Mouse (Mus musculus) left cerebral cortex, postnatal 14 days (tissue): ENCODE data around the gene Oas3. TPM values are rescaled to one million over a fixed set of nuclear protein-coding genes. Genes with fewer than 3 reads are reported as not detected.
A peak's percentile ranks its signal among the peaks of the same experiment; 100 is the strongest.
"Not testable (repeated sequence)": the region's sequence is repeated elsewhere in the genome, so short reads cannot be mapped to it uniquely, and the experiment has no call there.

ENCODE experiments used
- DNase-seq, 2 experiments: peaks; one replicate each; pipeline ENCODE4 v3.0.0; 2021 to 2022; ENCODE audit warnings: low spot score in 2 of 2, mixed read lengths in 1 of 2
- intact Hi-C: fragments of 180-260 bp; cut with DNase I; formaldehyde crosslinking; loops from one replicate; pipeline ENCODE4 v1.15.1; 2025
- long read RNA-seq, 2 experiments: library from polyadenylated mRNA; stranded (forward); transcript quantifications; one replicate each; pipeline ENCODE4 v2.0.0; 2021
- total RNA-seq, 2 experiments: library from RNA; stranded (reverse); gene quantifications; 2 replicates each; pipeline ENCODE4 v1.2.3; 2021

Gene Oas3
- total RNA-seq = not detected
- long read RNA-seq, experiment 1 = 0 reads
- long read RNA-seq, experiment 2, partial matches to known transcripts = 0 of 1 reads
- long read RNA-seq, experiment 2, other reads (novel, unspliced or antisense) = 1 of 1 reads

GRCm38 (mm10) chr5:120777478-120777877, at the start of gene Oas3:
Gene Oas3, minus strand, starts transcription at chr5:120777661.
- no peak for DNase-seq
- intact Hi-C loops = no loop called here

- intact Hi-C loops = no loop called here
- no peak for DNase-seq
Measured at GRCm38 (mm10) chr5:120818999-120819398, 41.5 kb upstream of the Oas3 start.

GRCm38 (mm10) chr5:120815949-120816348, 38.5 kb upstream of the Oas3 start:
- peak; percentile 14 to 23 for DNase-seq
- intact Hi-C loops = loop anchor here (2.0 kb wide), 1 partner anchor 117 kb away; no protein-coding TSS in a partner anchor

DNA sequence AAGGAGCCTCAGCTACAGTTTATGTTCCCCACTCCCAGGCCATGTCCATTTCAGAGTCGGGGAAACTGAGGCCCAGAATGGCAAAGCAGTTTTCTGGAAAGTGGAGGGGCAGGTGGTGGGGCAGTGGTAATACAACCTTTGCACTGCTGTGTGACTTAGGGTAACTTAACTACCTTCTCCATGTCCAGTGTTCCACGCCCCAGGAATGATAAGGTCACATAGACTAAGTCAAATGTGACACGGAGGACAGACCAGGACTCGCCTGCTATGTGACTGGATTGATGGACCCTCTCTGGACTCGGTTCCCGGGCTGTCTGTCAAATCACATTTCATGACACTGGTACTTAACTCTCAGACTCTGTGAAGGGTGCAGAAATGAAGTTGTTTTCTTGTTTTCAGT, 35.6 kb upstream of the Oas3 start:
- intact Hi-C loops = no loop called here
- no peak for DNase-seq

GRCm38 (mm10) chr5:120811951-120812819, 34.7 kb upstream of the Oas3 start, which contains the start of gene Oas1c:
Gene Oas1c, minus strand, starts transcription at chr5:120812514.
- DNase-seq = peak; percentile 82 to 88
- intact Hi-C loops = no loop called here

DNA sequence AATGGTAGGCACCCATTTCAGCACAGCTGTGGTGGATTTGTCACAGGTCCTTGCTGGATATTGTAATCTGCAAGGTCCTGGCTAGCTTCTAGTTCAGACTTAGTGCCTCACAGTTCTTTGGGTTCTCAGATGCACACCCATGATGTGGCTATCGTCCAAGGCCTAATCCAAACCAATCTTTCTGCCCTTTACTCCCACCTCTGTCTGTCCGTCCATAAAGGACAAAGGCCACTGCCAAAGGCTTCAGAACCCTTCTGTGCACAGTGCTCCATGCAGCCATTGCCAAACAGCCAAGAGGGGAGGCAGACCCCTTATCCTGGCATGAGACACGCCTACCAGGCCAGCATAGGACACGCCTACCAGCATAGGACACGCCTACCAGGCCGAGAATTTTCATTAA, 31.7 kb upstream of the Oas3 start:
- intact Hi-C loops = no loop called here
- no peak for DNase-seq

GRCm38 (mm10) chr5:120806458-120806857, 29.0 kb upstream of the Oas3 start:
- DNase-seq = peak; percentile 59 to 69
- intact Hi-C loops = no loop called here

- DNase-seq = no peak
- intact Hi-C loops = no loop called here
Measured at GRCm38 (mm10) chr5:120803596-120803995, 26.1 kb upstream of the Oas3 start.

- DNase-seq, intact Hi-C loops: not testable (repeated sequence)
Measured at GRCm38 (mm10) chr5:120798943-120799342, 21.5 kb upstream of the Oas3 start.

DNA sequence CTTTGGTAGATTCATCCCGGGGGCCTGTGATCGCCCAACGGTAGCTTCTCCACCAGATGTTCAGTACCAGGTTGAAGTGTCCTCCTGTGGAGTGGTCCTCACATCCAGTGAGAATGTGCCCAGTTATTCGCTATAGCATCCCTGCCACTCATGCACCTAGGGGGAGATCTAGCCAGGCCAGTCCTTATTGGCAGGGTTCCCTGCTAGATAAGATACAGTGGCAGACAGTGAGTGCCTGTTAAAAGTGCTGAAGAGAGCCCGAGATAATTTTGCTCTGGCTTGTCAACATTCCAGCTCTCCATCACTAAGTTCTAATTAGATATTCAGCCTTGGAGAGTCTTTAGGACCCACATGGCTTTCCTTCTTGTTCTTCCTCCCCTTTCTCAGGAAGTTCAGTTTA, 20.7 kb upstream of the Oas3 start:
- DNase-seq, intact Hi-C loops: not testable (repeated sequence)

DNA sequence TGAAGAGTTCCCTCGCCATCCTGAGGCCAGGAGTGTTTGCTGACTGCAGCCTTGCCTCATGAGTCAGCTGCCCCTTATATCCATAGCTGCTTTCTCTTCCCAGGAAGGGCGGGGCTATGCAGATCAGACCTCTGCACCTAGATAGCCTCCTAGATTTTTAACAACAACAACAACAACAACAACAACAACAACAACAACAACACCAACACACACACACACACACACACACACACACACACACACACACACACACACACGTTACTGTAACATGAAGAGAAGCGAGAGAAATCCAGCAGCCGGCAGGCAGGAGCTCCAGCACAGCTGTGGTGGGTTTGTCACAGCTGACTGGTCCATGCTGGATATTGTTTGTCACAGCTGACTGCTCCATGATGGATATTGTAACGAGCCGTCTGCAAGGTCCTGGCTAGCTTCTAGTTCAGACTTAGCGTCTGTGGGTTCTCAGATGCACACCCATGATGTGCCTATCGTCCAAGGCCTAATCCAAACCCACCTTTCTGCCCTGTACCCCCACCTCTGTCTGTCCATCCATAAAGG, 18.1 kb upstream of the Oas3 start, which contains the start of gene Oas1e:
Gene Oas1e (minus strand): TSS at position 51 of the 555 bp plus-strand sequence.
- intact Hi-C loops, DNase-seq: not testable (repeated sequence)

DNA sequence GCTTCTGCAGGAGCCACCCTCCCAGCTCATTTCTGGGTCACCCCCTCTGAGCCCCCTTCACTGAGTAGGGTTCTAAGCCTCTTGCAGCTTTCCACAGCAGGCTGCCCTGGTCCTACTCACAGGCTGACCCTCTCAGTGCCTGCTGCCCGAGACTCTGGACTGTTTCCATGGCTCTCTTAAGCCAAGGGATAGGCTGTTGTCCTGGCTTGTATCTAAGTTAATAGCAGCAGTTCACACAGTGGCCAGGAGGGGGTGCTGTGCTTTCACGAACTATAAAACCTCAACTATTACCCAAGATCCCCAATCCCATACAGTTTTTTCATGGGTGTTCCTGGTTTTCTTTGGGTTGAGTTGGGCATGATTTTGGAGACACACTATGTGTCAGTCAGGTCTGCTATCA, 15.6 kb upstream of the Oas3 start:
- DNase-seq = peak; percentile 65 to 69
- intact Hi-C loops = no loop called here

DNA sequence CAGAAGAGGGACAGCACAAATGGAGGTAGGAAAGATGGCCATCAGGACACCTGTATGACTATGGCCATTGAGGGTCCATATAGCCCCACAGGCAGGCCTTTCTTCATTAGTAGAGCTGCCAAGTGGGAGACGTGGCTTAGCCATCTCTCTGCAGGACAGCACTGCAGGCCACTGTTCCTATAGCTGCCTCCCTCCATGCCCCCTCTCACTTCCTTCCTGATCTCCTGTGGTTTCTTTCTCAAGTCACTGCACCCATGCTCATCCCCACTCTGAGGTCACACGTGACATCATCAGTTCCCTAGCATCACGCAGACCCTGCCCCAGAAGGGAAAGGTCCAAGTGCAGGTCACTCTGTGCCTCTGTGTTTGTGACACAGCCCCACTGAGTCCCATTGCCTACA, 9.6 kb upstream of the Oas3 start:
- intact Hi-C loops = no loop called here

GRCm38 (mm10) chr5:120782446-120782845, 5.0 kb upstream of the Oas3 start:
- DNase-seq = no peak
- intact Hi-C loops = no loop called here

More for the DNA sequence above, 9.6 kb upstream of the Oas3 start:
- no peak for DNase-seq

DNA sequence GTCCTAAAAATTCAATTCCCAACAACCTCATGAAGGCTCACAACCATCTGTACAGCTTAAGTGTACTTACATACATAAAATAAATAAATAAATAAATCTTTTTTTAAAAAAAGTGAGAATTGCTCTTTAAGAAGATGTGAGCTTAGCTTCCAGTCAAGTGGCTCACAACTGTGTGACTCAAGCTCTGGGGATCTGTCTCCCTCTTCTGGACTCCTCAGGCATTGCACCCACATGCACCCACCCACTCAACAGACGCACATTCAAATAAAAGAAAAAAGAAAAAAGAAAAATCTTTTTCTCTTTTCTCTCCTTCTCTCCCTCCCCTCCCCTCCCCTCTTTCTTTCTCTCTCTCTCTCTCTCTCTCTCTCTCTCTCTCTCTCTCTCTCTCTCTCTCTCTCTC, 4.2 kb upstream of the Oas3 start:
- DNase-seq = peak in 1 of 2 experiments; percentile 28

GRCm38 (mm10) chr5:120779922-120780321, 2.5 kb upstream of the Oas3 start:
- DNase-seq = peak in 1 of 2 experiments; percentile 25
- intact Hi-C loops = no loop called here

More for the DNA sequence above, 4.2 kb upstream of the Oas3 start:
- intact Hi-C loops = no loop called here

DNA sequence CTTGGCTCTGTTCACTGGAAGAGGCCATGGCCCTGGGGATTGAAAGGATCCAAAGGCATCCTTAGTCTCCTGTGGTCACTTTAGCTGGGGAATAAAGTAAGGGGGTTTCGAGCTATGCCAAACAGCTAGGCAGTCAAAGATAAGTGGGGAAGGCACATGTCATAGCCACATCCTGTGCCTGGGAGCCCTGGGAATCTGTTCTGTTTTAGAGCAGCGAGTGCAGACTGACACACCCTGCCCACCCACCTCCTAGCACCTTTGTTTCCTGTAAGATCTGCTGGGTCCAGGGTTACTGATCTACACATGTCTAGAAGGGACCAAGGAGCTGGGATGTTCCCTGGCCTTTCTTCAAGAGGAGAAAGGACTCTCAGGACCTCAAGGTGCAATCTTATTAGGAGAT, 1.5 kb upstream of the Oas3 start:
- intact Hi-C loops = no loop called here
- DNase-seq = no peak

DNA sequence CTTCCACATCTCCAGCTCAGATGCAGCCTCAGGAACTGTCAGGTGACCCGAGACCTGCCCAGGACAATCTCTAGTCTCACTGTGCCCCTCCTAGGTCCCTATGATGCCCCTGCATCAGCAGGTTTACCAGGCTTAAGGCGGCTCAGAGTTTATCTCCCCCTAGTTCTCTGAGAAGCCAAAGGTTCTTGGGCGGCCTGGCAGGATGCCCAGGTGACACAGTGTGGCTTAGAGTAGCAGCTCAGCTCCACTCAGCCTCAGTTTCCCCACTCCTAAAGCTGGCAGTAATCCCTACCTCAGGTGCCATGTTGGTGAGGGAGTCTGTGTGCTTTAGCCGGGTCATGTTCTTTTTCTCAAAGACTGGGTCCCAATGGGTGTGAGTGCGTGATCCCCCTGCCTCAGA, 660 bp downstream of the Oas3 start:
- intact Hi-C loops = no loop called here

DNA sequence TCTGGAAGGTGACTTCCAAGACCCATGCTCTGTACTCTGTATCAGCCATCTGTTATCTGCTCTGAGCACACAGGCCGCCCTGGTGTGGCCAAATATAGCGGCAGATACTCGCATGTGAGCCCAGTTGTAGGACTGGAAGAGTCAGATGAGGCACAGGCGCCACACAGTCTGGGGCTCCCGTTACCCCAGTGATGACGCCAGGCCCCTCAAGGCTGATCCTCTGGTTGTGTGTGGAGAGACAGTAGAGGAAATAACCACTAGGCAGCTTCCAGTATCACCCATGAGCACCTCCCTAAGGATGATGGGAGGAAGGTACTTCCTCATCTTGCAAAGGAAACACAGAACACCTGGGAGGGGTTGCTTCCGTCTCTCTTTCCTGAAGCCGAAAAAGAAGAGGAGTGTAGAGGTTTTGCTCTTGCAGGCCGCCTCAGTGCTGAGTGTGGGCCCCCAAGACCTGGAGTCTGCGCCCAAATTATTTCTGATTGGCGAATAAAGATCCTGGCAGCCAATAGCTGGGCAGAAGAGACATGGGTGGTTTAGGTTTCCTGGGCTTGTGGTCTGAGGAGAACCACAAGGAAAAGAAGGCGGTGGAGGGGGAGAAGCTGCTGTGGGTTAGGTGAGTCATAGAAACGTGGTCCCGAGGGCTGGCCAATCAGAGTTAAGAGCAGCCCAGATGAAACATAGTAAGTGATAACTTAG, 2.0 kb downstream of the Oas3 start:
- DNase-seq = no peak
- intact Hi-C loops = no loop called here

More for the DNA sequence above, 660 bp downstream of the Oas3 start:
- no peak for DNase-seq

DNA sequence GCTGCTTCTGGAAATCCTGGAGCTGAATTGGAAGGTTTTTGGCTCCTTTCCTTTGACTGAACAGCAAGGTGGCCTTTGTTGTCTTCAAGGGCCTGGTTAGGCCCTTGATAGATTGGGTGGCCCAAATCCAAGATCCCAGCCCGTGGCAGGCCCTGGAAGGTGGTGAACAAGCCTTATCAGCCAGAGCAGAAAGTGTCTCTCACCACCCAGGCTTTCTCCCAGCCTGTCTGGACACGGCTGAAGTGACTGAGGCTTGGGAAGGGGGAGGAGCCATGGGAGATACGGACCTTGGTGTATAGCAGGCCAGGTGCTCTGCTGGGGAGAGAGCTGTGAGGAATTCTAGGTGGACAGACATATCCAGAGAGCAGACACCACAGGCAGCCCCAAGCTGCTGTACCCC, 8.1 kb downstream of the Oas3 start:
- intact Hi-C loops = no loop called here
- no peak for DNase-seq
